25 mouse cellular contexts compared by ENCODE assay signal in genomic region chr16:90439493-90439892, GRCm38 (mm10). TPM values are rescaled to one million over a fixed set of nuclear protein-coding genes. Genes with fewer than 3 reads are reported as not detected.
A peak's percentile ranks its signal among the peaks of the same experiment; 100 is the strongest.
DNase-seq lines count a peak whose midpoint lies in the region; ATAC-seq and TF ChIP-seq lines count a peak whose summit lies in the region.
"Had no signal": no experiment of that assay in that cellular context is flagged by ENCODE, and none has a peak within 500 bp of the region (broad histone marks: within the 10 kb centered on the region; RNA-seq: fewer than 3 reads in every experiment).

No protein-coding gene starts in this region.

- no peak for ATAC-seq in heart, postnatal 0 days (ENCODE audit: insufficient read depth, low read depth)
- no peak for ATAC-seq in kidney, embryonic 14.5 days (ENCODE audit: low FRiP score, low TSS enrichment)
- ATAC-seq: activated CD4-positive, CD25-positive, alpha-beta regulatory T cell, adult 4 months; CD4-positive, CD25-positive, alpha-beta regulatory T cell, adult 4 months; Patski had no signal

- in situ Hi-C loops in CH12.LX (cut with MboI; ENCODE audit: low pct_ligation_motif_present, low pct_unique_long_range_greater_than_20kb, low sequenced_read_pairs): no loop called here
- in situ Hi-C loops in ES-E14 (cut with MboI; ENCODE audit: low sequenced_read_pairs in 2 of 2, unreplicated experiment in 2 of 2): no loop called here

- TF ChIP-seq EP300 in heart, postnatal 0 days (IDR thresholded peaks at IDR 0.05; ENCODE audit: low read depth): no peak
- TF ChIP-seq EP300 in CH12.LX (IDR thresholded peaks at IDR 0.05; ENCODE audit: low read length): no peak

- no peaks in the 10 kb centered on the region for H3K9me3 ChIP-seq in heart, postnatal 0 days (replicated peaks; ENCODE audit: control insufficient read depth, low read length)
- H3K9me3 ChIP-seq in CH12.LX (replicated peaks; ENCODE audit: low read length): peaks cover 48% of the 10 kb centered on the region
- peaks cover 2% of the 10 kb centered on the region; the same call in 1 of the 2 replicates for H3K9me3 ChIP-seq in ES-E14 (ENCODE audit: control insufficient read depth, insufficient read depth, low read depth, low read length)
- no peaks in the 10 kb centered on the region for H3K9me3 ChIP-seq in kidney, embryonic 14.5 days (ENCODE audit: control insufficient read depth, low read length)

- no peak overlapping the region for H3K4me2 ChIP-seq in heart, postnatal 0 days (ENCODE audit: low read depth, low read length)
- no peak overlapping the region for H3K4me2 ChIP-seq in CH12.LX (ENCODE audit: insufficient read depth, low read depth, poor library complexity, severe bottlenecking)
- H3K4me2 ChIP-seq in kidney, embryonic 14.5 days (replicated peaks; ENCODE audit: low read depth, low read length): no peak overlapping the region

- H3K27ac ChIP-seq in heart, postnatal 0 days (ENCODE audit: low read depth): no peak overlapping the region
- H3K27ac ChIP-seq in CH12.LX (ENCODE audit: insufficient read depth, low read depth): no peak overlapping the region
- H3K27ac ChIP-seq in ES-E14 (ENCODE audit: insufficient read depth, low read depth, low read length, poor library complexity, severe bottlenecking): no peak overlapping the region
- H3K27ac ChIP-seq in kidney, embryonic 14.5 days (ENCODE audit: low read depth, low read length): no peak overlapping the region

- H3K79me2 ChIP-seq in CH12.LX (replicated peaks; ENCODE audit: control insufficient read depth, extremely low read depth, insufficient read depth, poor library complexity, severe bottlenecking): no peaks in the 10 kb centered on the region

- peaks cover 11% of the 10 kb centered on the region; the same call in 1 of the 2 replicates for H3K4me1 ChIP-seq in heart, postnatal 0 days (ENCODE audit: control insufficient read depth, insufficient read depth)
- no peaks in the 10 kb centered on the region for H3K4me1 ChIP-seq in CH12.LX (ENCODE audit: control insufficient read depth in 1 of 2, insufficient read depth in 2 of 2)
- peaks cover 3 to 23% of the 10 kb centered on the region in 2 experiments for H3K4me1 ChIP-seq in ES-E14 (ENCODE audit: control insufficient read depth in 2 of 2, insufficient read depth in 2 of 2, low read length in 2 of 2, poor library complexity in 1 of 2)
- H3K4me1 ChIP-seq in kidney, embryonic 14.5 days (ENCODE audit: control insufficient read depth, insufficient read depth, low read length): peaks cover 21% of the 10 kb centered on the region; the same call in 1 of the 2 replicates

- no peak overlapping the region for H3K4me3 ChIP-seq in heart, postnatal 0 days (ENCODE audit: low read depth, low read length)
- H3K4me3 ChIP-seq in CH12.LX (replicated peaks in 1 of 3; ENCODE audit: low read depth in 2 of 3, low read length in 2 of 3, poor library complexity in 1 of 3): no peak overlapping the region
- no peak overlapping the region for H3K4me3 ChIP-seq in ES-E14 (ENCODE audit: insufficient read depth in 1 of 2, low read depth in 1 of 2, low read length in 2 of 2, poor library complexity in 1 of 2, severe bottlenecking in 1 of 2)
- H3K4me3 ChIP-seq in kidney, embryonic 14.5 days (ENCODE audit: low read length): no peak overlapping the region

- H3K27me3 ChIP-seq in heart, postnatal 0 days (ENCODE audit: control insufficient read depth, insufficient read depth, low read length): no peaks in the 10 kb centered on the region
- peaks cover 36% of the 10 kb centered on the region for H3K27me3 ChIP-seq in CH12.LX (replicated peaks)
- no peaks in the 10 kb centered on the region for H3K27me3 ChIP-seq in kidney, embryonic 14.5 days (ENCODE audit: control insufficient read depth, insufficient read depth, low read length)
- H3K27me3 ChIP-seq: Patski had no signal

- no peak for TF ChIP-seq POLR2A in CH12.LX (IDR thresholded peaks at IDR 0.05; ENCODE audit: low read depth, low read length)

- peak; percentile 2 for DNase-seq in heart, postnatal 0 days (ENCODE audit: low spot score)
- DNase-seq in heart, adult 9 months (ENCODE audit: low spot score in 2 of 2): no peak
- DNase-seq in A20 (ENCODE audit: low read depth, low spot score) (peak; percentile 3), CH12.LX (ENCODE audit: extremely low read depth) (no peak), ES-E14 (ENCODE audit: low read depth, low spot score) (no peak)
- no peak for DNase-seq in lung, adult 18-20 months
- no peak for DNase-seq in adrenal gland, adult 2 months
- DNase-seq: adrenal gland, adult 8-10 months; adrenal gland, postnatal 10 days; adrenal gland, postnatal 14 days; adrenal gland, postnatal 25 days; adrenal gland, postnatal 36 days; B cell, adult 2 months; cerebellum, adult 11 months; cerebellum, adult 11-12 months; cerebellum, adult 18-20 months; cerebellum, adult 2 months; cerebellum, adult 8-10 months; cerebellum, adult 9-10 months had no signal

- TF ChIP-seq CTCF in heart, postnatal 0 days (IDR thresholded peaks at IDR 0.05; ENCODE audit: low read depth): no peak
- TF ChIP-seq CTCF in CH12.LX (conservative IDR thresholded peaks at IDR 0.05 in 1 of 2, IDR thresholded peaks at IDR 0.05 in 1 of 2; ENCODE audit: low read depth in 2 of 2, low read length in 2 of 2): no peak

- H3K36me3 ChIP-seq in heart, postnatal 0 days (replicated peaks; ENCODE audit: control insufficient read depth, insufficient read depth, low read length): no peaks in the 10 kb centered on the region
- H3K36me3 ChIP-seq in CH12.LX (replicated peaks in 1 of 2; ENCODE audit: control insufficient read depth in 1 of 2, insufficient read depth in 1 of 2, low read length in 1 of 2) (no peaks in the 10 kb centered on the region), ES-E14 (ENCODE audit: control insufficient read depth, insufficient read depth, low read length, poor library complexity, severe bottlenecking) (peaks cover 21% of the 10 kb centered on the region)
- H3K36me3 ChIP-seq in kidney, embryonic 14.5 days (ENCODE audit: control insufficient read depth, insufficient read depth, low read length): 0 out of 2 replicates have a peak, but pooled peaks cover 3% of the 10 kb centered on the region
- H3K36me3 ChIP-seq: G1E had no signal

- dilution Hi-C loops in CH12.LX (cut with MboI; ENCODE audit: extremely low pct_ligation_motif_present, extremely low pct_unique_long_range_greater_than_20kb, low sequenced_read_pairs): no loop called here

- WGBS in heart, postnatal 0 days: 89% methylated on average over 6 of the region's 6 CpGs
- 61% methylated on average over 6 of the region's 6 CpGs for WGBS in kidney, embryonic 14.5 days

- no peak overlapping the region for H3K9ac ChIP-seq in heart, postnatal 0 days (replicated peaks; ENCODE audit: low read depth, low read length)
- no peak overlapping the region for H3K9ac ChIP-seq in CH12.LX (ENCODE audit: insufficient read depth, low read depth)
- no peak overlapping the region for H3K9ac ChIP-seq in ES-E14 (ENCODE audit: insufficient read depth, low read depth, low read length, poor library complexity, severe bottlenecking)
- no peak overlapping the region for H3K9ac ChIP-seq in kidney, embryonic 14.5 days (ENCODE audit: low read depth, low read length)

- TF ChIP-seq RAD21 in CH12.LX (IDR thresholded peaks at IDR 0.05; ENCODE audit: low read depth, low read length): no peak

TF ChIP-seq in CH12.LX, 34 proteins besides CTCF, POLR2A, EP300 and RAD21:
- no peak for TF ChIP-seq CHD1 (IDR thresholded peaks at IDR 0.05; ENCODE audit: low read depth, low read length)
- no peak for TF ChIP-seq CHD2 (IDR thresholded peaks at IDR 0.05; ENCODE audit: low read length)
- TF ChIP-seq MAFK (IDR thresholded peaks at IDR 0.05; ENCODE audit: insufficient replicate concordance, low read length): 0 out of 2 replicates have a peak, but pooled peaks have one; percentile 19

TF ChIP-seq in ES-E14, 5 proteins besides CTCF, POLR2A, EP300 and RAD21:
- no peak for TF ChIP-seq ZNF384 (IDR thresholded peaks at IDR 0.05; ENCODE audit: low read depth, low read length)
- no peak for TF ChIP-seq ZC3H11A (IDR thresholded peaks at IDR 0.05; ENCODE audit: borderline replicate concordance, low read depth, low read length)
- TF ChIP-seq MAFK (IDR thresholded peaks at IDR 0.05; ENCODE audit: insufficient read depth, low read depth, low read length): peak; percentile 91
- no peak for TF ChIP-seq CHD2 (IDR thresholded peaks at IDR 0.05; ENCODE audit: low read depth, low read length)

RNA-seq across cellular contexts. Expression of gene Hunk, which starts 53.7 kb away (rescaled TPM):
- total RNA-seq in heart, postnatal 0 days (2014; rRNA removed; ENCODE audit: low replicate concordance): 3.3 and 7.7 TPM in 2 replicates
- 1.4 and 1.6 TPM in 2 replicates for polyA plus RNA-seq in heart, postnatal 0 days (2015; fragmentation: Nextera tagmentation; extraction: Ambion mirVana)
- total RNA-seq in CH12.LX (2012; rRNA removed) (not detected in 2 replicates), CH12.LX (2014; rRNA removed) (not detected in 2 replicates), ES-E14 (2012; rRNA removed) (9.0 and 9.2 TPM in 2 replicates)
- not detected in 2 replicates for polyA plus RNA-seq in CH12.LX (2012; ENCODE audit: insufficient read length, low read depth)
- polyA plus RNA-seq in kidney, embryonic 14.5 days (2014; fragmentation: Nextera tagmentation; extraction: Ambion mirVana): 10.3 and 16.6 TPM in 2 replicates
- 1 to 10 TPM; 2.8 to 6.4 TPM for total RNA-seq in adrenal gland, adult 2 months (2021)
- polyA plus RNA-seq in adrenal gland, adult 2 months (2012; rRNA removed): 2.2 and 2.7 TPM in 2 replicates
- total RNA-seq: MEL had no signal
- polyA plus RNA-seq: CD4-positive, CD25-positive, alpha-beta regulatory T cell, adult 4 months; G1E had no signal

Comparison
In these comparisons a context has a peak if more than half of its experiments do, and no peak if none do; other contexts are left out.
1. DNase-seq: peak in heart, postnatal 0 days (single experiment) and A20 (single experiment); none in heart, adult 9 months (0 of 2), CH12.LX (single experiment), ES-E14 (single experiment), lung, adult 18-20 months (0 of 2) and adrenal gland, adult 2 months (single experiment).